Mouse (Mus musculus): ENCODE results near the gene Fam219b. TPM values are rescaled to one million over a fixed set of nuclear protein-coding genes. Genes with fewer than 3 reads are reported as not detected.

Gene Fam219b
- total RNA-seq, 2 experiments from 2014 or later = 3.3 to 5.6 TPM

DNA sequence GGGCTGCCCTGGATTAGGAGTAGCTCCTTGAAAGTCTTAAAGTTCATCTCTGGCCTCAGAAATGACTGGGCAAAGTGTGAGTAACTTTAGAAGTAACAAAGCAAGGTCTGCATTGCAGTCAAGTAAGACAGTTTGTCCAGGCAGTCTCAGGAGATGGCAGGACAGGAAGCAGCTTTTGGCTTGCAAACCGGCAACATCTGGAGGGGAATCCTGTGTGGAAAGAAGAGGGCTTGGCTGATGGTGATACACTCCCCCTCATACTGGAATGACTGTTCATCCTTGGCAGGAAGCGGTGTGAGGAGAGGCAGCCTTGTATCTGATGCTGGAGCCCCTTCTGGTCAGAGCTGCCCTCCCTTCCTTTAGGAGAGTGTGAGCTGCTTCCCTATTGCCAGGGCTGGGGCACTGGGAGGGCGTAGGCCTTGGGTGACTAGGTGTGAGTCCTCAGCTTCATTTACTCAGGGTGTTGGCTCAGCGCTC lies 25.6 kb downstream of the Fam219b start:
- peak; percentile 77 for DNase-seq

DNA sequence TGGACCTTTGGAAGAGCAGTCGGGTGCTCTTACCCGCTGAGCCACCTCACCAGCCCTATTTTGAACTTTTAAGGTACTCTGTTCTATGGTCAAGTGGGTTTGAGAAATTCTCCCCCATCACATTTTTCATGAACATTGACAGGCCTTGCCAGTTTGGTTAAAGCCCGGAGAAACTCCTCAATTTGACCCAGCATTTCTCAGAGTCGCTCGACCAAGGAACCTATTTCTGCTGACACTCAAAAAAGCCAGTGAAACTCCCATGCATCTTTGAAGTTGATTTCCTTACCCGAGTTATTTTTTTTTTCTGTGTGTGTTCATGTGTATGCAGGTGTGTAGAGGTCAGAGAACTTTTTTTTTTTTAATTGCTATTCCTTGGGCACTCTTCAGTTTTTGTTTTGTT lies 27.3 kb downstream of the Fam219b start:
- no peak for DNase-seq

DNA sequence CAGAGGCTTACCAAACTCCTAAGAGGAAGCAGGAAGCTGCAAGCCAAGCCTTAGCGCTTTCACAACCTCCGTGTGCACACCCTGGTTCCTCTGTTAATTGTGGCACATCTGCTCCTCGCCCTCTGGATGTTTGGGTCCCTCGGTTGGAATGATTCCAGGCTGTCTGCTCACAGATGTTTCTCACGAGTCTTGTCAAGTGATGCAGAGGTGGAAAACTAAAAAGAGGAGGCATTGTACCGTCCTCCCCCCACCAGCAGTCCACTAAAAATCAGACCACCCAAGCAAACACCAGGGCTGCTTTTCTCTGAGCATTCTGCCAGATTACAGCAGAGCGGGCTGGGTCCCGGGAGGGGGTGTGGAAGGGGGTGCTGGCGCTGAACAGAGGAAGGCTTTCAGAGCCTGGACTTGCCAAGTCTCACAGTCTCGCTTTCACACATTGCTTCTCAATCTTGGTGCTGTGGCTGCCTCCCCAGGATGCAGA lies 28.5 kb downstream of the Fam219b start:
- peak; percentile 54 for DNase-seq

DNA sequence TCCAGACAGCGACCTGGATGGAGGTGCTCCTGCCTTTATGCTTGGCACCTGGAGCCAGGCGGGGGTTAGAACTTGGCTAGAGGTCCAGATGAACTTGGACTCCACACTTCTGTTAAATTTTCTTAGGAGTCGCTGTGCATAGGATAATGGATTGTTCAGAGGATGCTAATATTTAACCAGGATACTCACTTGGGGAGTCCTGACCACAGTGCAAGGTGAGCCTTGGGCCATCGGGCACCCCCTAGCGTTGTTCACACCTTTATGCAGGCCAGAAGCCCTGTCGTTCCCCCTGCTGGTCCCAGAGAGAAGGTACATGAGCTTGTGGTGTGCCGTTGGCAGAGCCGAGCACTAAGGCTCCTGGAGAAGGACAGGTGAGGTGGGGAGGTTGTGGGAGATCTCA lies 29.5 kb downstream of the Fam219b start:
- DNase-seq = no peak

DNA sequence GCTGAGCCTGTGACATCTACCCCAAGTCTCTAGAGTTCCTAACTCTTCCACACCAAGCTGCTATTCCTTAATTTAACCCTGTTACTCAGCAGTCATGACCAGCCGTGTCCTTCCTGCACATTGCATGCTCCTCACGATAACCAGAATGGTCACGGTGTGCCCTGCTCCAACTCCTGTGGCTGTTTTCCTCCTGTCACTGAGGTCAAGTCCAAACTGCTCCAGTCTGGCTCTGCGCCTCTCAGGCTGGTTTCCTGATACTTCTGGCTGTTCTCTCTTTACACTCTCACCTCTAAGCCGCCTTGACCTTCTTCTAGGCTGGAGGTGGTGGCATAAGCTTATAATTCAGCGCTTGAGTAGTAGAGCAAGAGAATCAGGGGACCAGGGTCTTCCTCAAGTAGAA lies 31.2 kb downstream of the Fam219b start:
- peak; percentile 72 for DNase-seq

DNA sequence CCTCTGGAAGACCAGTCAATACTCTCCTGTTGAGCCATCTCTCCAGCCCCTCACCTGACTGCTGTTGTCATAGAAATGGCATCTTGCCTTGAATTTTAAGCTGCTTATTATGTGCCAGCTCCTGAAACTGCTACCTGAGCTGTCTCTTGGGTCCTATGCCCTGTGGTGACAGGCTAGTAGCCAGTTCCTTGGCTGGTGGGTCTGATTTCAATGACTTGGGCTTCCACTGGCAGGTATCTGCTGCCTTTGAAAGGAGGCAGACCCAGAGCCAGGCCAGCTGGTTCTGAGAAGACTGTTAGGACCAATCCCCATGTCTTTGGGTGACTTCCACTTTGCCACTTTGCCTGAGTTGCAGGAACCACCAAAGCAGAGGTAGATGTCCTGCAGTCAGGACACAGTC lies 37.1 kb downstream of the Fam219b start:
- DNase-seq = no peak

DNA sequence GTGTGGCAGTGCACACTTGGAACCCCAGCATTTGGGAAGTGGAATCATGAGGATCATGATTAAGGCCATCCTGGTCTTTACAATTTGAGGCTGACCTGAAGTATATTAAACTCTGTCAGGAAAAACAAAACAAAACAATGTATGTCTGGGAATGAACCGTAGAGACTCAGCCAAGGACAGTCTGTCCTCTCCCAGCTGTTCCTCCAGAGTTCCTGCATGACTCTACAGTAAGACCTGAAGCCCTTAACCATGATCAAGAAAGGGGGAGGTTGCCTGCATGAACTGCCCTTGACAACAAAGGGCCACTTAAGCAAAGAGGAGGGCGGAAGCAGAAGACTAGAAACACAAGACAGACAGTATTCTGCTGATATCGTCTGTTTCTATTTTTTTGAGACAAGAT lies 38.2 kb downstream of the Fam219b start:
- no peak for DNase-seq

DNA sequence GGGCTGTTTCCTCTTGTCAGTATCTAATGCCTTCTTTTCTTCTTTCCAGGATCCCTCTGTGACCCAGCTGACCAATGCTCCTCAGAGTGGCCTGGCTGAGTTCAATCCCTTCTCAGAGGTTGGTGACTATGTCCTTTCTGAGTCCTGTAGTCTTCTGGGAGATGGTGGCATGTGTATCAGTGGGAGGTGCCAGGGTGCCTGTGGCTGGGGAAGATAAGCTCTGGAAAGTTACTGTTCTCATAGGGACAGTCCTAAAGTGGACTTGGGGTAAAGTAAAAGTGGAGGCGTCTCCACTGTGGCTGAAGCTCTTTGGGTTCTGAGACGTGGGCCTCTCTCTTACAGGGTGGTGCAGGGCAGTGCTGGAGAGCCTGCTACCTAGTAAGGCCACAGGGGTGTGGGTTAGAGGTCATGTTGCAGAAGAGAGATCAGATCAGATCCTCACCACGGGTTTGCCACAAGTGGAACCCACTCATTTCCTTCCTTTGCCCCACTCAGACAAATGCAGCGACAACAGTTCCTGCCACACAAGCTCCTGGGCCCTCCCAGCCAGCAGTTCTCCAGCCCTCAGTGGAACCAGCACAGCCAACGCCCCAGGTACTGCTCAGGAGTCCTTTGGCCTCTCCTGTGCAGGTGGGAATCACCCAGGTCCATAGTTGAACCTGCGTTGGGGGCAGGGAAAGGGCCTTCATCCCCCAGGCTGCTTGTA lies 40.0 kb downstream of the Fam219b start:
- no peak for DNase-seq

DNA sequence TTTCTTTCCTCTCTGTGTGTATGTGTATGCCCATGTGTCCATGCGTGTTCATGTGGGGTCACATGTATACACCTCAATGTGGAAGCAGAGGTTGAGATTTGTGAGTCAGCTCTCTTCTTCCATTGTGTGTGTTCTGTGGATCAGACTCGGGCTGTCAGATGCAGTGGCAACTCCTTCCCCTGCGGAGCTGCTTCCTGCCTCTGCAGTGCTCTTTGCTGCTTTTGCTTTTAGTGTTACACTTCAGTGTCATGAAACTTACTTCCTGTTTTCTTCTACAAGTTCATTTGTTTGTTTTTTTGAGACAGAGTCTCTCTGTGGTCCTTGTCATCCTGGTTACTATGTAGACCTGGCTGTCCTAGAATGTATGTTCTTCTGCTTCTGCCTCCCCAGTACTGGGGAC lies 47.7 kb downstream of the Fam219b start:
- no peak for DNase-seq

DNA sequence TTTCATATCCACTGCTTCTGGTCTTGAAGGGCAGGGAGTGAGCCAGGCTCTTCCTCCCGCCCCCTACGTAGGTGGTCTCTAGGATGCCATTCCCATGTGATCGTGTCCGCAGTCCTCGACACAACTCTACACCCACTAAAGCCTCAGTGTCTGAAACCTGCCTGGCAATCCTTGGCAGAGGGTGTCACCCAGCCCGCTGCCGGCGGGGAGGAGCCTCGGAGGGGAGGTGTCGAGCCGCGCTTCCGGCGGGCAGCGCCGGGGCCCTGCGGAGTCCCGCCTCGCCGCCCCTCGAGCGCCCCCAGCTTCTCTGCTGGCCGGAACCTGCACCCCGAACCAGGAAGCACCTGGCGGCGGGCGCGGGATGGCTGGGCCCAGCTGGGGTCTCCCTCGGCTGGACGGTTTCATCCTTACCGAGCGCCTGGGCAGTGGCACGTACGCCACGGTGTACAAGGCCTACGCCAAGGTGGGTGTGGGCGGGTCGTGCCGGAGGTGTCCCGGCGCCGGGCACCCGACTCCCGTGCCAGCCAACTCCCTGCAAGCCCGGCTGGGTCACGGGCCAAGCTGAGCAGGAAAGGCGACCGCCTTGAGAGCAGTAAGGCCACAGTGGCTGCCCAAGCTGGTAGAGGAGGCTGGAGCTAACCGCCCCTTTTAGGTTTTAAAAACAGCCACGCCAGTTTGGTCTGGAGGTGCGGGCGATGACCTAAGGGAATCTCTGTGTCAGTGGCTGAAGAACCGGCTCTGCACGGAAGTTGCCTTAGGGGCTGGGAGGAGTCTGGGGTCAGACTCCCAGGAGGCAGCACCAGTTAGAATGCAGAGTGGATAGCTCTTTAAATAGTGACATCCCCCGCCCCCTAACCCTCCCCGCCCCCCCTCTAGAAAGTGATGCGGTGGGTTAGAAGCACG lies 52.1 kb downstream of the Fam219b start, which contains the start of gene Ulk3:
Ulk3 (plus strand) TSS at position 229 of the 903 bp plus-strand sequence.
- peak; percentile 81 for DNase-seq

DNA sequence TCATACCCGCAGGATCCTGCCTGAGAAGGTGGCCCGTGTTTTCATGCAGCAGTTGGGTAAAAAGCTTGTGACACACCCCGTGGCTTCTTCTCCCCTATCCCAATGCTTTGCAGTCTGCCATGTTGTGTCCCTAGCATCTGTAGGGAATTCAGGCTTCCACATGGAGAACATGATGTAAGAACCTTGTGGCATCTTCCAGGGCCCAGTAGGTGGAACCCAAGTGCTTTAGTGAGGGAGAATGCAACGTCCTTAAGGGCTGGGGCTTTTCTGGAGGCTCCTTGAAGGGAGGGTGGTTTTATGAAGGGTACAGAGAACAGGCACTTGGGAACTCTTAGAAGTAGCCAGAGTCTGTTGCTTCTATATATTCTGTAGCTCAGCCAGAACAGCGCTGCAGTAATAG lies 53.4 kb downstream of the Fam219b start:
- no peak for DNase-seq

Other genes with a start within 250 kb of the Fam219b start
- gene Ppcdc, start 97.4 kb upstream of the Fam219b start, total RNA-seq (2021) = 1 to 10 TPM; 5.7 to 8.1 TPM
- 1 to 10 TPM; 1.4 to 2.4 TPM for gene Scamp5, start 69.5 kb upstream of the Fam219b start, total RNA-seq (2021)
- gene Rpp25, start 33.5 kb upstream of the Fam219b start, total RNA-seq (2021) = not detected
- 1,000 to 10,000 TPM; 1,447 to 1,511 TPM for gene Cox5a, start 16.3 kb upstream of the Fam219b start, total RNA-seq (2021)
- 10 to 100 TPM; 75.1 to 87.6 TPM for gene Mpi, start 15.2 kb downstream of the Fam219b start, total RNA-seq (2021)
- 10 to 100 TPM; 31.3 to 36.9 TPM for gene Scamp2, start 23.4 kb downstream of the Fam219b start, total RNA-seq (2021)
- gene Ulk3, start 51.9 kb downstream of the Fam219b start, total RNA-seq (2021) = 1 to 10 TPM; 3.8 to 4.0 TPM
- gene Cplx3, start 68.8 kb downstream of the Fam219b start, total RNA-seq (2021) = not detected
- gene Lman1l, start 83.2 kb downstream of the Fam219b start, total RNA-seq (2021) = not detected
- gene Csk, start 116.1 kb downstream of the Fam219b start, total RNA-seq (2021) = 10 to 100 TPM in 1 of 2 experiments, 1 to 10 TPM in 1; 8.4 to 13.0 TPM
- not detected for gene Cyp1a2, start 146.2 kb downstream of the Fam219b start, total RNA-seq (2021)
- under 1 TPM; 0.21 to 0.31 TPM for gene Cyp1a1, start 150.4 kb downstream of the Fam219b start, total RNA-seq (2021)
- 1 to 10 TPM; 4.9 to 6.0 TPM for gene Edc3, start 171.0 kb downstream of the Fam219b start, total RNA-seq (2021)
- 10 to 100 TPM; 28.7 to 31.3 TPM for gene Clk3, start 228.3 kb downstream of the Fam219b start, total RNA-seq (2021)

Data from gastrocnemius, postnatal 25 days (tissue).